Mouse (Mus musculus) heart, postnatal 4 days (tissue): ENCODE measurements around the gene Pex10. TPM values are rescaled to one million over a fixed set of nuclear protein-coding genes. Genes with fewer than 3 reads are reported as not detected.
"Not testable (repeated sequence)": the region's sequence is repeated elsewhere in the genome, so short reads cannot be mapped to it uniquely, and the experiment has no call there.

ENCODE experiments used
- DNase-seq: peaks from one replicate; pipeline ENCODE4 v3.0.0; 2021
- total RNA-seq, 2 experiments: library from RNA; stranded (reverse); gene quantifications; 2 replicates each; pipeline ENCODE4 v1.2.3; 2021

Pex10 gene
- total RNA-seq, 2 experiments from 2014 or later, result 16.6 to 17.1 TPM

GRCm38 (mm10) chr4:155064474-155064873, 2.3 kb upstream of the Pex10 start:
- no peak for DNase-seq

- peak; percentile 93 for DNase-seq
These were observed 614 bp upstream of the Pex10 start for GRCm38 (mm10) chr4:155065970-155066833.

GRCm38 (mm10) chr4:155068357-155068972, 1.6 kb downstream of the Pex10 start:
- DNase-seq, result no peak

- DNase-seq, result no peak
These were observed 2.4 kb downstream of the Pex10 start for GRCm38 (mm10) chr4:155069191-155069590.

- no peak for DNase-seq
These were observed 3.4 kb downstream of the Pex10 start for GRCm38 (mm10) chr4:155070199-155070598.

- DNase-seq, result no peak
These were observed 4.1 kb downstream of the Pex10 start for GRCm38 (mm10) chr4:155070921-155071320.

GRCm38 (mm10) chr4:155074418-155074817, 7.6 kb downstream of the Pex10 start:
- DNase-seq, result no peak

- no peak for DNase-seq
These were observed 8.3 kb downstream of the Pex10 start for GRCm38 (mm10) chr4:155075137-155075536.

- DNase-seq, result no peak
These were observed 9.0 kb downstream of the Pex10 start for GRCm38 (mm10) chr4:155075813-155076212.

GRCm38 (mm10) chr4:155076677-155077076, 9.9 kb downstream of the Pex10 start:
- DNase-seq, result no peak

GRCm38 (mm10) chr4:155078808-155079207, 12.0 kb downstream of the Pex10 start:
- DNase-seq, result not testable (repeated sequence)

- DNase-seq, result no peak
These were observed 12.8 kb downstream of the Pex10 start for GRCm38 (mm10) chr4:155079666-155080065.

GRCm38 (mm10) chr4:155083553-155083952, 16.7 kb downstream of the Pex10 start:
- no peak for DNase-seq

- no peak for DNase-seq
These were observed 17.5 kb downstream of the Pex10 start for GRCm38 (mm10) chr4:155084351-155084750.

GRCm38 (mm10) chr4:155085206-155086107, 18.6 kb downstream of the Pex10 start:
- DNase-seq, result no peak

GRCm38 (mm10) chr4:155086108-155087024, 19.6 kb downstream of the Pex10 start, which contains the start of the genes Rer1 and Morn1:
TSS of gene Rer1 (minus strand) at chr4:155086382.
TSS of gene Morn1 (plus strand) at chr4:155086577.
- peak; percentile 100 for DNase-seq

- no peak for DNase-seq
These were observed 22.4 kb downstream of the Pex10 start for GRCm38 (mm10) chr4:155089241-155089640.

GRCm38 (mm10) chr4:155090147-155090546, 23.3 kb downstream of the Pex10 start:
- DNase-seq, result no peak

- no peak for DNase-seq
These were observed 24.1 kb downstream of the Pex10 start for GRCm38 (mm10) chr4:155090688-155091449.

- no peak for DNase-seq
These were observed 26.1 kb downstream of the Pex10 start for GRCm38 (mm10) chr4:155092718-155093430.
